Mouse (Mus musculus): ENCODE results near the gene Dmtf1.

GRCm38 (mm10) chr5:9156746-9157145 lies 4.8 kb downstream of the Dmtf1 start:
- TF ChIP-seq CTCF (IDR thresholded peaks at IDR 0.05; ENCODE audit: extremely low read depth, insufficient read depth, low read length) (no peak), POLR2A (IDR thresholded peaks at IDR 0.05; ENCODE audit: extremely low read depth, insufficient read depth, low read length) (no peak)

Data from cortical plate, adult 2 months (tissue).